Mouse (Mus musculus): Measurements from ENCODE around the gene 1110051M20Rik. TPM values are rescaled to one million over a fixed set of nuclear protein-coding genes. Genes with fewer than 3 reads are reported as not detected.

The 1110051M20Rik gene
- polyA plus RNA-seq, 1 experiment = 4.4 TPM

GRCm38 (mm10) chr2:91355767-91356166 is 88.7 kb downstream of the 1110051M20Rik start:
- Histone ChIP-seq H3K4me1 (ENCODE audit: control insufficient read depth, insufficient read depth, insufficient read length, low read length) (peaks cover 3% of the 10 kb centered on the region; the same call in 1 of the 2 replicates), H3K27ac (replicated peaks; ENCODE audit: low read depth, low read length) (no peak overlapping the region), H3K4me3 (ENCODE audit: insufficient read depth, low read depth, low read length) (no peak overlapping the region)

GRCm38 (mm10) chr2:91354727-91355403 is 89.6 kb downstream of the 1110051M20Rik start:
- Histone ChIP-seq H3K27ac (replicated peaks; ENCODE audit: low read depth, low read length) (no peak overlapping the region), H3K4me3 (ENCODE audit: insufficient read depth, low read depth, low read length) (no peak overlapping the region), H3K4me1 (ENCODE audit: control insufficient read depth, insufficient read depth, insufficient read length, low read length) (no peaks in the 10 kb centered on the region)

GRCm38 (mm10) chr2:91353854-91354253 is 90.7 kb downstream of the 1110051M20Rik start:
- Histone ChIP-seq H3K4me1 (ENCODE audit: control insufficient read depth, insufficient read depth, insufficient read length, low read length) (no peaks in the 10 kb centered on the region), H3K27ac (replicated peaks; ENCODE audit: low read depth, low read length) (no peak overlapping the region), H3K4me3 (ENCODE audit: insufficient read depth, low read depth, low read length) (no peak overlapping the region)

- no peak overlapping the region for H3K4me3 ChIP-seq (ENCODE audit: insufficient read depth, low read depth, low read length)
- no peak overlapping the region for H3K27ac ChIP-seq (replicated peaks; ENCODE audit: low read depth, low read length)
- no peaks in the 10 kb centered on the region; the same call in 1 of the 2 replicates for H3K4me1 ChIP-seq (ENCODE audit: control insufficient read depth, insufficient read depth, insufficient read length, low read length)
Observed at GRCm38 (mm10) chr2:91351841-91352240, 92.7 kb downstream of the 1110051M20Rik start.

- no peak overlapping the region for H3K4me3 ChIP-seq (ENCODE audit: insufficient read depth, low read depth, low read length)
- no peaks in the 10 kb centered on the region; the same call in 1 of the 2 replicates for H3K4me1 ChIP-seq (ENCODE audit: control insufficient read depth, insufficient read depth, insufficient read length, low read length)
- H3K27ac ChIP-seq (replicated peaks; ENCODE audit: low read depth, low read length) = no peak overlapping the region
Observed at GRCm38 (mm10) chr2:91349974-91350457, 94.5 kb downstream of the 1110051M20Rik start.

GRCm38 (mm10) chr2:91348936-91349335 is 95.6 kb downstream of the 1110051M20Rik start:
- no peaks in the 10 kb centered on the region; the same call in 1 of the 2 replicates for H3K4me1 ChIP-seq (ENCODE audit: control insufficient read depth, insufficient read depth, insufficient read length, low read length)
- no peak overlapping the region for H3K27ac ChIP-seq (replicated peaks; ENCODE audit: low read depth, low read length)
- no peak overlapping the region for H3K4me3 ChIP-seq (ENCODE audit: insufficient read depth, low read depth, low read length)

GRCm38 (mm10) chr2:91345644-91346043 is 98.9 kb downstream of the 1110051M20Rik start:
- Histone ChIP-seq H3K4me1 (ENCODE audit: control insufficient read depth, insufficient read depth, insufficient read length, low read length) (no peaks in the 10 kb centered on the region; the same call in 1 of the 2 replicates), H3K4me3 (ENCODE audit: insufficient read depth, low read depth, low read length) (no peak overlapping the region), H3K27ac (replicated peaks; ENCODE audit: low read depth, low read length) (no peak overlapping the region)

GRCm38 (mm10) chr2:91339591-91339990 is 104.9 kb downstream of the 1110051M20Rik start:
- no peaks in the 10 kb centered on the region for H3K4me1 ChIP-seq (ENCODE audit: control insufficient read depth, insufficient read depth, insufficient read length, low read length)
- H3K27ac ChIP-seq (replicated peaks; ENCODE audit: low read depth, low read length) = no peak overlapping the region
- H3K4me3 ChIP-seq (ENCODE audit: insufficient read depth, low read depth, low read length) = no peak overlapping the region

- no peak overlapping the region for H3K4me3 ChIP-seq (ENCODE audit: insufficient read depth, low read depth, low read length)
- H3K4me1 ChIP-seq (ENCODE audit: control insufficient read depth, insufficient read depth, insufficient read length, low read length) = peaks cover 5% of the 10 kb centered on the region; the same call in 1 of the 2 replicates
- H3K27ac ChIP-seq (replicated peaks; ENCODE audit: low read depth, low read length) = no peak overlapping the region
Observed at GRCm38 (mm10) chr2:91335128-91335527, 109.4 kb downstream of the 1110051M20Rik start.

GRCm38 (mm10) chr2:91331051-91331843 is 113.3 kb downstream of the 1110051M20Rik start:
- Histone ChIP-seq H3K27ac (replicated peaks; ENCODE audit: low read depth, low read length) (no peak overlapping the region), H3K4me3 (ENCODE audit: insufficient read depth, low read depth, low read length) (no peak overlapping the region), H3K4me1 (ENCODE audit: control insufficient read depth, insufficient read depth, insufficient read length, low read length) (peaks cover 11% of the 10 kb centered on the region; the same call in 1 of the 2 replicates)

GRCm38 (mm10) chr2:91329996-91330738 is 114.3 kb downstream of the 1110051M20Rik start:
- no peak overlapping the region for H3K27ac ChIP-seq (replicated peaks; ENCODE audit: low read depth, low read length)

GRCm38 (mm10) chr2:91328729-91329125 is 115.8 kb downstream of the 1110051M20Rik start:
- Histone ChIP-seq H3K27ac (replicated peaks; ENCODE audit: low read depth, low read length) (no peak overlapping the region), H3K4me1 (ENCODE audit: control insufficient read depth, insufficient read depth, insufficient read length, low read length) (peaks cover 11% of the 10 kb centered on the region; the same call in 1 of the 2 replicates), H3K4me3 (ENCODE audit: insufficient read depth, low read depth, low read length) (no peak overlapping the region)

More at GRCm38 (mm10) chr2:91329996-91330738, 114.3 kb downstream of the 1110051M20Rik start:
- Histone ChIP-seq H3K4me1 (ENCODE audit: control insufficient read depth, insufficient read depth, insufficient read length, low read length) (peaks cover 11% of the 10 kb centered on the region; the same call in 1 of the 2 replicates), H3K4me3 (ENCODE audit: insufficient read depth, low read depth, low read length) (no peak overlapping the region)

- Histone ChIP-seq H3K4me3 (ENCODE audit: insufficient read depth, low read depth, low read length) (no peak overlapping the region), H3K27ac (replicated peaks; ENCODE audit: low read depth, low read length) (0 out of 2 replicates have a peak overlapping the region, but pooled peaks have one; percentile 15), H3K4me1 (ENCODE audit: control insufficient read depth, insufficient read depth, insufficient read length, low read length) (peaks cover 11% of the 10 kb centered on the region; the same call in 1 of the 2 replicates)
Observed at GRCm38 (mm10) chr2:91327968-91328728, 116.4 kb downstream of the 1110051M20Rik start.

- Histone ChIP-seq H3K4me3 (ENCODE audit: insufficient read depth, low read depth, low read length) (no peak overlapping the region), H3K4me1 (ENCODE audit: control insufficient read depth, insufficient read depth, insufficient read length, low read length) (peaks cover 11% of the 10 kb centered on the region; the same call in 1 of the 2 replicates), H3K27ac (replicated peaks; ENCODE audit: low read depth, low read length) (no peak overlapping the region)
Observed at GRCm38 (mm10) chr2:91326746-91327350, 117.7 kb downstream of the 1110051M20Rik start.

Measured in brown adipose tissue, adult 24 weeks (tissue).